Mouse (Mus musculus): Measurements from ENCODE around the gene 0610030E20Rik.

GRCm38 (mm10) chr6:72399967-72400366, 52.9 kb downstream of the 0610030E20Rik start:
- no peak for TF ChIP-seq POLR2A (IDR thresholded peaks at IDR 0.05; ENCODE audit: control insufficient read depth, extremely low read depth, insufficient read depth, low read length, poor library complexity)
- no peak for TF ChIP-seq CTCF (IDR thresholded peaks at IDR 0.05; ENCODE audit: borderline replicate concordance, control insufficient read depth, extremely low read depth, insufficient read depth, low read length, poor library complexity)
